Mouse (Mus musculus) cerebellum, adult 2 months (tissue): ENCODE results near the gene Rdh1.

Experiments used
- CTCF ChIP-seq: fragments of 200-500 bp; IDR thresholded peaks from 2 replicates; pipeline ENCODE4 v1.5.1; 2011; ENCODE audit warnings: low read depth, mild to moderate bottlenecking, control low read depth, low read length, moderate library complexity, borderline replicate concordance; ENCODE audit not compliant: insufficient read depth
- POLR2A ChIP-seq: fragments of 200-500 bp; IDR thresholded peaks from 2 replicates; pipeline ENCODE4 v1.6.1; 2011; ENCODE audit warnings: low read length, control low read depth, borderline replicate concordance; ENCODE audit not compliant: insufficient read depth

DNA sequence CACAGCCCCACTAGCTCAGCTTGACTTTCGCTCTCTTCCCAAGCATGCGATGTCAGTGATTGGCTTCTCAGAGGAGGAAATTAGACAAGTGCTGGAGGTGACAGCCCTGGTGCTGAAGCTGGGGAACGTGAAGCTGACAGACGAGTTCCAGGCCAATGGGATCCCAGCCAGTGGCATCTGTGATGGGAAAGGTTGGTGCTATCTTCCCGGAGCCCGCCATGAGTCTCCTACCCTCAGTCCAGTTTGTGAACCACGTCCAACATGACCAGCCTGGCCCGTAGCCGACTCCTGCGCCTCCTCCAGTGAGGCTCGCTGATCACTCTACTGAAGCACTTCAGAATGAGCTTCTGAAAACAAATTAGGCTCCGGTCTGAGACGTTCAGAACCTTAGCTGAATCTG, 49.2 kb upstream of the Rdh1 start:
- TF ChIP-seq POLR2A, result no peak
- no peak for TF ChIP-seq CTCF
